Mouse (Mus musculus) heart, adult 2 months (tissue): ENCODE results near the gene Gm20388. TPM values are rescaled to one million over a fixed set of nuclear protein-coding genes. Genes with fewer than 3 reads are reported as not detected.
"Not testable (repeated sequence)": the region's sequence is repeated elsewhere in the genome, so short reads cannot be mapped to it uniquely, and the experiment has no call there.

Experiments
- DNase-seq, 2 experiments: peaks; one replicate each; pipeline ENCODE4 v3.0.0; 2021
- H3K27ac ChIP-seq: fragments of 200-600 bp; 2 replicates; pipeline ENCODE4 v1.8.1; 2022
- H3K27me3 ChIP-seq: fragments of 200-500 bp; 2 replicates; pipeline ENCODE4 v1.6.1; 2012; ENCODE audit warnings: mild to moderate bottlenecking, low read length, inconsistent platforms, mixed read lengths; ENCODE audit not compliant: control insufficient read depth, insufficient read depth
- H3K36me3 ChIP-seq: fragments of 200-500 bp; 2 replicates; pipeline ENCODE4 v1.6.1; 2012; ENCODE audit warnings: low read length, inconsistent platforms; ENCODE audit not compliant: control insufficient read depth, insufficient read depth
- H3K4me1 ChIP-seq: fragments of 200-500 bp; 2 replicates; pipeline ENCODE4 v1.6.1; 2011; ENCODE audit warnings: low read length; ENCODE audit not compliant: control insufficient read depth, insufficient read depth
- H3K4me3 ChIP-seq: fragments of 200-600 bp; 2 replicates; pipeline ENCODE4 v1.8.1; 2022
- H3K79me2 ChIP-seq: fragments of 200-500 bp; replicated peaks from 2 replicates; pipeline ENCODE4 v1.6.1; 2012; ENCODE audit warnings: mild to moderate bottlenecking, inconsistent platforms, low read length, moderate library complexity, mixed read lengths; ENCODE audit not compliant: control insufficient read depth, insufficient read depth
- H3K9ac ChIP-seq: fragments of 200-500 bp; 2 replicates; pipeline ENCODE4 v1.6.1; 2012; ENCODE audit warnings: low read depth, mild to moderate bottlenecking, control low read depth, inconsistent platforms, low read length, mixed read lengths
- CTCF ChIP-seq: fragments of 200-600 bp; IDR thresholded peaks from 2 replicates; pipeline ENCODE4 v1.8.1; 2022; ENCODE audit warnings: antibody characterized with exemption, mild to moderate bottlenecking, moderate library complexity
- EP300 ChIP-seq: fragments of 200-500 bp; IDR thresholded peaks from 2 replicates; pipeline ENCODE4 v1.6.1; 2011; ENCODE audit warnings: low read depth, low read length, control low read depth; ENCODE audit not compliant: insufficient read depth
- POLR2A ChIP-seq: fragments of 200-500 bp; IDR thresholded peaks from 2 replicates; pipeline ENCODE4 v1.6.1; 2011; ENCODE audit warnings: mild to moderate bottlenecking, low read depth, low read length, control low read depth; ENCODE audit not compliant: insufficient read depth
- WGBS: fragments of 180-500 bp; shearing (Covaris S2); methylation state at CpG from one replicate; pipeline ENCODE4 v1.1.7; 2018; 5-methylcytosine and 5-hydroxymethylcytosine counted together
- intact Hi-C: fragments of 180-260 bp; cut with DNase I; formaldehyde crosslinking; loops from one replicate; pipeline ENCODE4 v1.15.1; 2025
- polyA plus RNA-seq: library from polyadenylated mRNA; depleted of rRNA; stranded (reverse); fragments of >200 nt; gene quantifications from 2 replicates; pipeline ENCODE4 v1.2.3, GENCODE M21; 2012
- total RNA-seq, 2 experiments: library from RNA; stranded (reverse); gene quantifications; 2 replicates each; pipeline ENCODE4 v1.2.3; 2021

Gene Gm20388
- total and polyA plus RNA-seq, 3 experiments: 1.8 to 32.3 TPM; not detected in 1

DNA sequence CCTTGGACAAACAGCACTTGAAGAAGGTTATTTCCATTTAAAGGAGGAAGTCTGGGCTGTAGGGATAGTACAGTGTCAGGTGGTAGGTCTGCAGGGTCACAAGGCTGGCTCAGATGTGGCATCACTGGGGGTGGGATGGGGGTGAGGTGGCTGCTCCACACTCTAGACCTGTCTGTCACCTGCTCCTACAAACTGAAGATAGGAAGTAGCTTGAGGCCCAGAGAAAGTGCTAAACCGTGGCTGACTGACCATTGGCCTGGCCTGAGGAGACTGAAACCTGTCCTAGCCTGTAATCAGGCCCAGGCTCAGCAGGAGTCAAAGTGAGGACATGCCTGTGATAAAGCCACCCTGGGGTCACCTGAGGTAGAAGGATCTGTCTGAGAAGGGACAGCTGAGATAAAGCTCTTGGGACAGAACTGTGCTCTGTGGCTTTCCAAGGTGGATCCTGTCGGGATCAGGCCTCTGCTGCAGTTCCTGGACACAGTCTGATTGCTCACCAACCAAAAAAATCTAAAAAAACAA is 1678.6 kb downstream of the Gm20388 start:
- no peak overlapping the region; the same call in 1 of the 2 replicates for H3K27ac ChIP-seq
- intact Hi-C loops: no loop called here
- no peak for DNase-seq
- 29% methylated on average over 2 of the region's 2 CpGs for WGBS
- H3K9ac ChIP-seq: no peak overlapping the region
- peaks cover 5% of the 10 kb centered on the region; the same call in 1 of the 2 replicates for H3K36me3 ChIP-seq
- H3K4me1 ChIP-seq: peaks cover 25% of the 10 kb centered on the region
- H3K79me2 ChIP-seq: peaks cover 9% of the 10 kb centered on the region
- H3K4me3 ChIP-seq: no peak overlapping the region
- H3K27me3 ChIP-seq: no peaks in the 10 kb centered on the region
- TF ChIP-seq POLR2A (no peak), EP300 (no peak)

GRCm38 (mm10) chr8:121590203-121591177 is 1679.8 kb downstream of the Gm20388 start, which contains the start of gene Map1lc3b:
Map1lc3b (plus strand) TSS chr8:121590361.
- peak; percentile 90 for TF ChIP-seq POLR2A
- peak; percentile 86; the same call in 1 of the 2 replicates for TF ChIP-seq EP300
- no peak for TF ChIP-seq CTCF
- Histone ChIP-seq H3K79me2 (peaks cover 9% of the 10 kb centered on the region), H3K4me3 (peak within 1 kb of the TSS; percentile 82), H3K36me3 (peaks cover 5% of the 10 kb centered on the region; the same call in 1 of the 2 replicates), H3K27ac (peak within 1 kb of the TSS; percentile 99), H3K4me1 (peaks cover 26% of the 10 kb centered on the region), H3K27me3 (no peaks in the 10 kb centered on the region), H3K9ac (peak within 1 kb of the TSS; percentile 97)
- peak; percentile 97 to 100 for DNase-seq
- intact Hi-C loops: no loop called here
- WGBS: under 1% methylated on average over 94 of the region's 94 CpGs

DNA sequence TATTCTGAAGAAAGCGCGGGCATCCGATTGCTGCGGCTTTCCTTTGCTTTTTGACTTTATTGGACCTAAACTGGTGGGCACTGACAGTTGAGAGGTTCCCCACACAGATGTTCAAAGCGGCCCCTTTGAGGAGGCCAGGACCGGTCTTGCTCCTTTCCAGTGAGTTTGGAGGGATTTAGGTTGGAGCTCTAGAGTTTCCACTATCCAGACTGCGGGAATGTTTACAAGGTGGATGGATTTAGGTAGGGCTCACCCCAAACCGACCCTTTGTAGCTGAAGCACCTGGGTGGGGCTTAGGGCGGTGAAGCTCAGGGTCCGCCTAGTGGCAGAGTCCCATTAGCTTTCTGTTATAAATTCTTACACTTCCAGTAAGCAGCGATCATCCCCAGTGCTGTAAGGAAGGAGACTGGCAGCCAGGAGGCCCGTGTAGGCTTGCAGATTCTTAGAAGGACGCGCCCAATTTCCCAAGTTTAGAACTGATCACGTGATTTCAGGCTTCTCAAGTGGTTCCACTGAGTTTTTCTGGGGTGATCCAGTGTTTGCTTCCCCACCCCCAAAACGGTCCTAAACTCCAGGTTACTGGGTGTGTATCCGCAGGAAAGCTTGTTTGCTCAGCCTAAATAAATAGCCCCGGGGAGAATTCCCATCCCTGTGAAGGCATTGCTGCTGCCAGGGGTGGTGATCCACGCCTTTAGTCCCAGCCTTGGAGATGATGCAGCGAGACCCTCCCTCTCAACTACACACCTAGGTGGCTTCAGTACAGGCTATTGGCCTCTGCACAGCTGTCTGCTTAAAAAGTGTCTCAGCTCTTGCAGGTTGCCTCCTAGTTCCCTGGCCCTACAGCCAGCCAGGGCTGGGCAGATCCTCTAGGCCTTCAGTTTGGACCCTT is 1680.8 kb downstream of the Gm20388 start:
- peak overlapping the region; percentile 82 for H3K4me3 ChIP-seq
- no peaks in the 10 kb centered on the region for H3K27me3 ChIP-seq
- peaks cover 9% of the 10 kb centered on the region for H3K79me2 ChIP-seq
- peaks cover 26% of the 10 kb centered on the region for H3K4me1 ChIP-seq
- no peak for TF ChIP-seq POLR2A
- no peak for TF ChIP-seq EP300
- peak; percentile 71 for TF ChIP-seq CTCF
- H3K9ac ChIP-seq: peak overlapping the region; percentile 97
- WGBS: 12% methylated on average over 20 of the region's 20 CpGs
- peak overlapping the region; percentile 99 for H3K27ac ChIP-seq
- intact Hi-C loops: no loop called here
- DNase-seq: peak; percentile 54
- H3K36me3 ChIP-seq: peaks cover 5% of the 10 kb centered on the region; the same call in 1 of the 2 replicates

DNA sequence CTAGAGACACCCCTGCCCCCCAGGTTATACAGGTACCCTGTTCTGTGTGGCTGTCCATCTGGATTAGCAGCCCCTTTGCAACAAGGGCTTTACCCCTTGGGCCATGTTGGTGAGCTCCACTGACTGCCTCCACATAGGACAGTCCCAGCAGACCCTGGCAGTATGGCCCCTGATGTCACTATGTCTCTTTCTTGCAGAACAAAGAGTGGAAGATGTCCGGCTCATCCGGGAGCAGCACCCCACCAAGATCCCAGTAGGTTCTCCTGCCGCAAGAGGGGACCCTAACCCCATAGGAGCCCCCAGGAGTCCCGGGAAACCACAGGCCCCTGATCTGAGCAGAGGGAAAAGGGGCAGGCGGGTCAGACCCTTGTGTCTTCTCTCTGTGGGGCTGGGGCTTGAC is 1682.7 kb downstream of the Gm20388 start:
- Histone ChIP-seq H3K4me3 (no peak overlapping the region; the same call in 1 of the 2 replicates), H3K79me2 (peaks cover 9% of the 10 kb centered on the region), H3K4me1 (peaks cover 26% of the 10 kb centered on the region), H3K27me3 (no peaks in the 10 kb centered on the region), H3K9ac (no peak overlapping the region), H3K36me3 (peaks cover 5% of the 10 kb centered on the region; the same call in 1 of the 2 replicates), H3K27ac (peak overlapping the region; percentile 32; the same call in 1 of the 2 replicates)
- intact Hi-C loops: no loop called here
- peak in 1 of 2 experiments; percentile 20 for DNase-seq
- TF ChIP-seq EP300: no peak
- no peak for TF ChIP-seq CTCF
- no peak for TF ChIP-seq POLR2A
- WGBS: 84% methylated on average over 5 of the region's 5 CpGs

DNA sequence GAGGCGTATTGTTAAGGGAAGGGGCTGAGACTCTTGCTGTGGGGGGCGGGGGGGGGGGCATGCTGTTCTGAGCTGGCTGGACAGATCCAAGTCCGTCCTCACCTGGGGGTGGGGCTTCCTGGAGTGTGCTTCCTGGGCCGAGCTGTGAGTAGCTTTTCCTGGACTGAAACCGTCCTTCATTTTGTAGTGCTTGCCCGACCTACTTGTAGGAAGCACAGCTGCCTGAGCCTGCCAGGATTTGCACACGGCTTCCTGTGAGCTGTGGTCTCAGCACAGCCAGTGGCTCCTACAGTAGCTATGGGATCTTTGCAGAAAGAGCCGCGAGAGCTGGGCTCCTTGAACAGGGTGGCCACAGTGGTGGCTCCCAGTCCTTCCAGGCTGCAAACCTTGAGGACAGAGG is 1683.3 kb downstream of the Gm20388 start:
- no peak overlapping the region for H3K4me3 ChIP-seq
- H3K27ac ChIP-seq: peak overlapping the region; percentile 76
- peaks cover 9% of the 10 kb centered on the region for H3K79me2 ChIP-seq
- DNase-seq: peak; percentile 62 to 69
- peaks cover 5% of the 10 kb centered on the region; the same call in 1 of the 2 replicates for H3K36me3 ChIP-seq
- intact Hi-C loops: no loop called here
- H3K27me3 ChIP-seq: no peaks in the 10 kb centered on the region
- TF ChIP-seq EP300 (0 out of 2 replicates have a peak, but pooled peaks have one; percentile 42), POLR2A (no peak)
- H3K9ac ChIP-seq: no peak overlapping the region
- H3K4me1 ChIP-seq: peaks cover 26% of the 10 kb centered on the region
- WGBS: 25% methylated on average over 9 of the region's 9 CpGs

- H3K9ac ChIP-seq, H3K27me3 ChIP-seq, intact Hi-C loops, H3K36me3 ChIP-seq, H3K79me2 ChIP-seq, DNase-seq, H3K27ac ChIP-seq, H3K4me3 ChIP-seq: not testable (repeated sequence)
- WGBS: 43% methylated on average over 2 of the region's 2 CpGs
- H3K4me1 ChIP-seq: peaks cover 15% of the 10 kb centered on the region
Measured at GRCm38 (mm10) chr8:121597492-121597891, 1686.9 kb downstream of the Gm20388 start.
